Mouse (Mus musculus) embryonic facial prominence, embryonic 12.5 days (tissue): Measurements from ENCODE around the gene Atl3. TPM values are rescaled to one million over a fixed set of nuclear protein-coding genes. Genes with fewer than 3 reads are reported as not detected.

Source experiments
- ATAC-seq: fragments of 200-750 bp; cut with Nextera tagmentation; 2 replicates; pipeline ENCODE4 v1.8.0; 2017; ENCODE audit not compliant: insufficient number of reproducible peaks, insufficient read depth, low FRiP score, low TSS enrichment
- H3K27ac ChIP-seq: fragments of 300-500 bp; sonication (generic); 2 replicates; pipeline ENCODE4 v1.5.1; 2016; ENCODE audit warnings: mild to moderate bottlenecking
- H3K27me3 ChIP-seq: fragments of 300-500 bp; sonication (generic); 2 replicates; pipeline ENCODE4 v1.6.1; 2016; ENCODE audit warnings: mild to moderate bottlenecking, moderate library complexity
- H3K36me3 ChIP-seq: fragments of 300-500 bp; sonication (generic); 2 replicates; pipeline ENCODE4 v1.6.1; 2016; ENCODE audit warnings: mild to moderate bottlenecking
- H3K4me1 ChIP-seq: fragments of 300-500 bp; sonication (generic); 2 replicates; pipeline ENCODE4 v1.6.1; 2016
- H3K4me2 ChIP-seq: fragments of 300-500 bp; sonication (generic); replicated peaks from 2 replicates; pipeline ENCODE4 v1.6.1; 2016; ENCODE audit warnings: mild to moderate bottlenecking, moderate library complexity
- H3K4me3 ChIP-seq: fragments of 300-500 bp; sonication (generic); 2 replicates; pipeline ENCODE4 v1.5.1; 2016; ENCODE audit warnings: mild to moderate bottlenecking
- H3K9ac ChIP-seq: fragments of 300-500 bp; sonication (generic); 2 replicates; pipeline ENCODE4 v1.6.1; 2016; ENCODE audit warnings: mild to moderate bottlenecking, moderate library complexity
- H3K9me3 ChIP-seq: fragments of 300-500 bp; sonication (generic); 2 replicates; pipeline ENCODE4 v1.6.1; 2016; ENCODE audit warnings: mild to moderate bottlenecking, moderate library complexity
- WGBS: fragments of 180-500 bp; shearing (Covaris S2); methylation state at CpG from one replicate; pipeline ENCODE4 v1.1.7; 2016; 5-methylcytosine and 5-hydroxymethylcytosine counted together
- polyA plus RNA-seq: library from polyadenylated mRNA; unstranded; fragments of >200 nt; fragmentation: Nextera tagmentation; extraction: Ambion mirVana; gene quantifications from 2 replicates; pipeline ENCODE4 v1.2.1, GENCODE M21; 2016

Atl3 gene
- polyA plus RNA-seq, 1 experiment from 2014 or later: 12.9 TPM

GRCm38 (mm10) chr19:7563676-7564075, 69.8 kb downstream of the Atl3 start:
- Histone ChIP-seq H3K36me3 (no peaks in the 10 kb centered on the region), H3K4me2 (no peak overlapping the region), H3K27ac (no peak overlapping the region), H3K27me3 (no peaks in the 10 kb centered on the region), H3K9ac (no peak overlapping the region), H3K4me1 (peaks cover 25% of the 10 kb centered on the region), H3K4me3 (no peak overlapping the region), H3K9me3 (no peaks in the 10 kb centered on the region)
- 73% methylated on average over 2 of the region's 2 CpGs for WGBS
- no peak for ATAC-seq

GRCm38 (mm10) chr19:7564457-7564856, 70.6 kb downstream of the Atl3 start:
- Histone ChIP-seq H3K36me3 (no peaks in the 10 kb centered on the region), H3K9ac (no peak overlapping the region), H3K4me1 (peaks cover 26% of the 10 kb centered on the region), H3K4me2 (no peak overlapping the region), H3K9me3 (no peaks in the 10 kb centered on the region), H3K27ac (no peak overlapping the region), H3K27me3 (no peaks in the 10 kb centered on the region), H3K4me3 (no peak overlapping the region)
- 79% methylated on average over 1 of the region's 1 CpGs for WGBS
- ATAC-seq: no peak

- H3K4me1 ChIP-seq: peaks cover 20% of the 10 kb centered on the region
- H3K36me3 ChIP-seq: no peaks in the 10 kb centered on the region
- no peak overlapping the region for H3K27ac ChIP-seq
- no peaks in the 10 kb centered on the region for H3K27me3 ChIP-seq
- H3K4me2 ChIP-seq: no peak overlapping the region
- 37% methylated on average over 3 of the region's 3 CpGs for WGBS
- H3K9me3 ChIP-seq: no peaks in the 10 kb centered on the region
- H3K4me3 ChIP-seq: no peak overlapping the region
- no peak for ATAC-seq
- no peak overlapping the region for H3K9ac ChIP-seq
Measured at GRCm38 (mm10) chr19:7566826-7567225, 73.0 kb downstream of the Atl3 start.

- WGBS: 5% methylated on average over 3 of the region's 3 CpGs
- H3K27ac ChIP-seq: peak overlapping the region; percentile 71
- no peak for ATAC-seq
- no peak overlapping the region for H3K4me3 ChIP-seq
- no peaks in the 10 kb centered on the region for H3K36me3 ChIP-seq
- H3K27me3 ChIP-seq: no peaks in the 10 kb centered on the region
- no peak overlapping the region for H3K4me2 ChIP-seq
- peaks cover 17% of the 10 kb centered on the region for H3K4me1 ChIP-seq
- H3K9me3 ChIP-seq: no peaks in the 10 kb centered on the region
- H3K9ac ChIP-seq: no peak overlapping the region
Measured at GRCm38 (mm10) chr19:7568364-7568763, 74.5 kb downstream of the Atl3 start.

GRCm38 (mm10) chr19:7569650-7570049, 75.8 kb downstream of the Atl3 start:
- Histone ChIP-seq H3K4me2 (no peak overlapping the region), H3K4me3 (no peak overlapping the region), H3K27ac (no peak overlapping the region), H3K9ac (no peak overlapping the region), H3K4me1 (peaks cover 17% of the 10 kb centered on the region), H3K36me3 (no peaks in the 10 kb centered on the region), H3K27me3 (no peaks in the 10 kb centered on the region), H3K9me3 (no peaks in the 10 kb centered on the region)
- ATAC-seq: no peak
- 83% methylated on average over 5 of the region's 5 CpGs for WGBS

DNA sequence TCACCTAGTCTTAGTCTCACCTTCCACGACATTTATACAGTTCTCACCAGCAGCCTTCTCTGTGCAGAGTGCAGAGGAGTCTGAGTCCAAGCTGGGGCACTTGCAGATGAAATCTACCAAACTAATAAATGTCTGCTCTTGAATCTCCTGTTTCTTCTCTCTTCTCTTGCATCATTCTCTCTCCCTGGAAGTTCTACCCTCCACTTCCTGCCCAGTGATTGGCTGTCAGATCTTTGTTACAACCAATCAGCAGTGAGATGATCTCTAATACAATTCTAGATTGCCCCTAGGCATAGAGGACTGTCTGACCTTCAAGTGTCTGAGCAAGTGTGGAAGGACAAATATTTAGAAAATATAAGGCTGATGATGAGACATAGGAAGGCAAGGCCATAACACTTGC, 82.3 kb downstream of the Atl3 start:
- H3K9me3 ChIP-seq: no peaks in the 10 kb centered on the region
- no peak overlapping the region for H3K9ac ChIP-seq
- WGBS: 73% methylated on average over 1 of the region's 1 CpGs
- H3K4me3 ChIP-seq: no peak overlapping the region
- no peak for ATAC-seq
- H3K36me3 ChIP-seq: 0 out of 2 replicates have a peak, but pooled peaks cover 2% of the 10 kb centered on the region
- no peak overlapping the region for H3K4me2 ChIP-seq
- H3K27ac ChIP-seq: no peak overlapping the region
- no peaks in the 10 kb centered on the region for H3K27me3 ChIP-seq
- H3K4me1 ChIP-seq: no peaks in the 10 kb centered on the region

DNA sequence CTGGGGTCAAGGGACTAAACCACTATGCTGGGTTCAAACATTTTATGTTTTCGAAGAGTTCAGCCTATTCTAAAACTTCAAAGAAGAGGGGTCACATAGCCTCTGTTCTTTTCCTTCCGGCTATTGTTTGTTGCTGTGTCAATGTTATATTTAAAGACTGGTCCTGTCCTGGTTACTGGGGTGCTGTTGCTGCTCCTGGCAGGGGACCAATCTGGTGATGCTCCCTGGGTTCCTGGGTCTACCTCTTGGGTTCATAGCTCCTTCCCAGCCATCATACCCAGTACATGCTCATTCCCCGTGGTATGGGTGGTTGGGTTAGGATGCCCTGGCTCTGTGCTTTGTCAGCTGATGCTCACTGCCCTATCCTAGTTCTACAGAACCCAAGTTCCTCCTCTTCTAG, 83.9 kb downstream of the Atl3 start:
- H3K36me3 ChIP-seq: 0 out of 2 replicates have a peak, but pooled peaks cover 2% of the 10 kb centered on the region
- H3K9me3 ChIP-seq: no peaks in the 10 kb centered on the region
- no peak overlapping the region for H3K4me3 ChIP-seq
- H3K4me2 ChIP-seq: no peak overlapping the region
- 83% methylated on average over 3 of the region's 3 CpGs for WGBS
- H3K27me3 ChIP-seq: no peaks in the 10 kb centered on the region
- H3K9ac ChIP-seq: no peak overlapping the region
- no peak for ATAC-seq
- H3K4me1 ChIP-seq: no peaks in the 10 kb centered on the region
- H3K27ac ChIP-seq: no peak overlapping the region

DNA sequence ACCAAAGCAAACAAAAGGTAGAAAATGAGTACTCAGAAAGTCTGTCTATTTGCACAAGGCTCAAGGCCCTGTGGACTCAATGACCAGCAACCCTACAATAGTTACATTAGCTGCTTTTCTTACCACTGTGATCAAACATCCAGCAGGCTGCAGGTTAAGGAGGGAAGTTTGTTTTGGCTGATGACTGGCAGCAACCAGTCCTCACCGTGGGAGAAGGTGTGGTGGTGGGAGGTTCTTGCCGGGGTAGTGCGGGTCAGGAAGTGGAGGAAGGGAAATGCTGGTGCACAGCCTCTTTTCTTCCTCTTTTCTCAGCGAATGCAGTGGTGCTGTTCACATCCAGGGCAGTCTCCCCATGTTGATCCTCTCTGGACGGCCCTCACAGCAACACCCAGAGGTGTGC, 87.2 kb downstream of the Atl3 start:
- no peak overlapping the region for H3K4me2 ChIP-seq
- H3K27ac ChIP-seq: no peak overlapping the region
- H3K27me3 ChIP-seq: no peaks in the 10 kb centered on the region
- no peak overlapping the region for H3K9ac ChIP-seq
- no peak for ATAC-seq
- 57% methylated on average over 5 of the region's 5 CpGs for WGBS
- H3K9me3 ChIP-seq: no peaks in the 10 kb centered on the region
- no peaks in the 10 kb centered on the region for H3K36me3 ChIP-seq
- no peaks in the 10 kb centered on the region for H3K4me1 ChIP-seq
- H3K4me3 ChIP-seq: no peak overlapping the region

DNA sequence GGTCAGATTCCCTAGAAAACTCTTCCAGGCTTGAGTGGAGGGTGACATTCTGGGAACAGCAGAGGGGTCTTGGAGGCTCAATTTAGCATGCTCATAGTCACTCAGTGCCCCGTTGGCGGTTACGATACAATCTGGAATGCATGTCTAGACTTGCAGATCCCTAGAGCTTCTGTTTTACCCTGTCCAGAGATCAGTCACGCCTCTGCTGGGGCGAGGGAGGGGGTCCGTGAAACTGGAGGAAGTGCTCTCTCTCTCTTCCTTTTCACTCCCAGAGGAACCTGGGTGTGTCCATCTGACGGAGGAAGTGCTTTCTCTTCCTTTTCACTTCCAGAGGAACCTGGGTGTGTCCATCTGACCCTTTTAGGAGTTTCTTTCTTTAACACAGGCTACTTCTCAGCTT, 89.3 kb downstream of the Atl3 start:
- H3K4me3 ChIP-seq: no peak overlapping the region
- ATAC-seq: no peak
- H3K27ac ChIP-seq: no peak overlapping the region
- H3K9me3 ChIP-seq: no peaks in the 10 kb centered on the region
- no peaks in the 10 kb centered on the region for H3K4me1 ChIP-seq
- H3K36me3 ChIP-seq: 0 out of 2 replicates have a peak, but pooled peaks cover under 1% of the 10 kb centered on the region
- no peak overlapping the region for H3K9ac ChIP-seq
- no peak overlapping the region for H3K4me2 ChIP-seq
- WGBS: 50% methylated on average over 7 of the region's 7 CpGs
- H3K27me3 ChIP-seq: no peaks in the 10 kb centered on the region

DNA sequence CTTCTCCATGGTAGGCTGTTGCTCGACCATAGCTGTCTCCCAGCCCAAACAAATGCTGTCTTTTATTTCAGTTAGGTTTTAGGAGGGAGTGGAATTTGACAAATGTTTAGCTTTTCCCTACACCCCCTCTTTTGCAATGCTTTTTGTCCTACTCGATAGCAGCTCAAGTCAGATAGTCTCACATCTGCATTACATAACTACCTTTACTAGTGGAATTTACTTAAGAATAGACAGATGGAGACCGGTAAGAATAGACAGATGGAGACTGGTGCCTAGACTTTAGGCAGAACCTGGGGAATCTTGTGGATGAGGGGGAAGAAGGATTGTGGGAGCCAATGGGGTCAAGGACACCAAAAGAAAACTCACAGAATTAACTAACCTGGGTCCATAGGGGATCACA, 89.8 kb downstream of the Atl3 start:
- no peaks in the 10 kb centered on the region for H3K9me3 ChIP-seq
- H3K4me2 ChIP-seq: no peak overlapping the region
- ATAC-seq: no peak
- 69% methylated on average over 3 of the region's 3 CpGs for WGBS
- no peaks in the 10 kb centered on the region for H3K4me1 ChIP-seq
- H3K36me3 ChIP-seq: 0 out of 2 replicates have a peak, but pooled peaks cover 3% of the 10 kb centered on the region
- H3K4me3 ChIP-seq: no peak overlapping the region
- H3K9ac ChIP-seq: no peak overlapping the region
- no peak overlapping the region for H3K27ac ChIP-seq
- H3K27me3 ChIP-seq: no peaks in the 10 kb centered on the region

- H3K4me3 ChIP-seq: no peak overlapping the region
- no peaks in the 10 kb centered on the region for H3K9me3 ChIP-seq
- H3K27me3 ChIP-seq: no peaks in the 10 kb centered on the region
- no peaks in the 10 kb centered on the region for H3K4me1 ChIP-seq
- no peak for ATAC-seq
- H3K36me3 ChIP-seq: 0 out of 2 replicates have a peak, but pooled peaks cover 3% of the 10 kb centered on the region
- no peak overlapping the region for H3K4me2 ChIP-seq
- H3K9ac ChIP-seq: no peak overlapping the region
- WGBS: 87% methylated on average over 8 of the region's 8 CpGs
- H3K27ac ChIP-seq: no peak overlapping the region
Measured at GRCm38 (mm10) chr19:7585279-7585678, 91.4 kb downstream of the Atl3 start.

DNA sequence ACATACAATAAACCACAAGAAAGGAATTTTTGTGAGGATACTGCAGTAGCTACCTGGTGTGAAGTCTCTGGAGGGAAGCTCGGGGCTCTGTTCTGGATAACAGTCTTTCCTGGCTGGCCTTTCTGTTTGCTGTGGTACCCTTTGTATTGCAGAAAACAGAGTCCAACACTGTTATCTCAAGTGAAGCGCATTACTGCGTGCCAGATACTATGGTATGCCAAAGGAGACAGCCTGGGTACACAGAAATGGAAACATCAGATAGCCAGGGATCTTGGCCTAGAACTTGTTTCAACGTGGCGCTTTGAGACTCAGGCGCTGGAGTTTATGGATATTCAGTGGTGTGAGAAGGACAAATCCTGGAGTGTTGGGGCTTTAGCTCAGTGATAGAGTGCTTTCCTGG, 91.9 kb downstream of the Atl3 start:
- 92% methylated on average over 6 of the region's 6 CpGs for WGBS

More for the DNA sequence above, 91.9 kb downstream of the Atl3 start:
- no peak for ATAC-seq
- Histone ChIP-seq H3K9ac (no peak overlapping the region), H3K4me2 (no peak overlapping the region), H3K4me3 (no peak overlapping the region), H3K36me3 (0 out of 2 replicates have a peak, but pooled peaks cover 3% of the 10 kb centered on the region), H3K4me1 (no peaks in the 10 kb centered on the region), H3K27me3 (no peaks in the 10 kb centered on the region), H3K27ac (no peak overlapping the region), H3K9me3 (no peaks in the 10 kb centered on the region)
